Mouse (Mus musculus) thymus, adult 2 months (tissue): ENCODE results near the gene Pjvk. TPM values are rescaled to one million over a fixed set of nuclear protein-coding genes. Genes with fewer than 3 reads are reported as not detected.

Experiments
- DNase-seq: peaks from one replicate; pipeline ENCODE4 v3.0.0; 2021
- H3K27ac ChIP-seq: fragments of 200-500 bp; 2 replicates; pipeline ENCODE4 v1.5.1; 2012; ENCODE audit warnings: low read length, control low read depth; ENCODE audit not compliant: control insufficient read depth, insufficient read depth
- H3K27me3 ChIP-seq: fragments of 200-500 bp; 2 replicates; pipeline ENCODE4 v1.6.1; 2012; ENCODE audit warnings: mild to moderate bottlenecking, low read length, moderate library complexity, mixed read lengths; ENCODE audit not compliant: control insufficient read depth, insufficient read depth
- H3K36me3 ChIP-seq: fragments of 200-500 bp; 2 replicates; pipeline ENCODE4 v1.6.1; 2012; ENCODE audit warnings: mild to moderate bottlenecking, low read length, moderate library complexity; ENCODE audit not compliant: control insufficient read depth, insufficient read depth
- H3K4me1 ChIP-seq: fragments of 200-500 bp; replicated peaks from 2 replicates; pipeline ENCODE4 v1.6.1; 2012; ENCODE audit warnings: low read length; ENCODE audit not compliant: control insufficient read depth, insufficient read depth
- H3K4me3 ChIP-seq: fragments of 200-500 bp; 2 replicates; pipeline ENCODE4 v1.5.1; 2012; ENCODE audit warnings: mild to moderate bottlenecking, low read length, control low read depth, moderate library complexity; ENCODE audit not compliant: control insufficient read depth, insufficient read depth
- CTCF ChIP-seq: fragments of 200-500 bp; IDR thresholded peaks from 2 replicates; pipeline ENCODE4 v1.5.1; 2012; ENCODE audit warnings: mild to moderate bottlenecking, control low read depth, low read length, moderate library complexity, borderline replicate concordance; ENCODE audit not compliant: control insufficient read depth, poor library complexity, insufficient read depth; ENCODE audit errors: extremely low read depth
- POLR2A ChIP-seq: fragments of 200-500 bp; IDR thresholded peaks from 2 replicates; pipeline ENCODE4 v1.6.1; 2012; ENCODE audit warnings: mild to moderate bottlenecking, low read length, control low read depth, moderate library complexity; ENCODE audit not compliant: control insufficient read depth, poor library complexity, insufficient read depth; ENCODE audit errors: extremely low read depth
- WGBS: fragments of 180-500 bp; shearing (Covaris S2); methylation state at CpG from one replicate; pipeline ENCODE4 v1.1.7; 2018; 5-methylcytosine and 5-hydroxymethylcytosine counted together
- polyA plus RNA-seq: library from polyadenylated mRNA; depleted of rRNA; stranded (reverse); fragments of >200 nt; gene quantifications from 2 replicates; pipeline ENCODE4 v1.2.3, GENCODE M21; 2012

Gene Pjvk
- polyA plus RNA-seq, 1 experiment, result not detected

GRCm38 (mm10) chr2:76648666-76649141 is 428 bp downstream of the Pjvk start:
- H3K27me3 ChIP-seq, result no peaks in the 10 kb centered on the region
- TF ChIP-seq POLR2A (0 out of 2 replicates have a peak, but pooled peaks have one; percentile 4), CTCF (no peak)
- H3K27ac ChIP-seq, result no peak overlapping the region
- no peak for DNase-seq
- peaks cover 5% of the 10 kb centered on the region for H3K4me1 ChIP-seq
- WGBS, result 50% methylated on average over 13 of the region's 13 CpGs
- H3K36me3 ChIP-seq, result no peaks in the 10 kb centered on the region
- H3K4me3 ChIP-seq, result peak overlapping the region; percentile 89

GRCm38 (mm10) chr2:76653070-76653469 is 4.8 kb downstream of the Pjvk start:
- H3K4me3 ChIP-seq, result no peak overlapping the region
- H3K27ac ChIP-seq, result no peak overlapping the region
- 95% methylated on average over 4 of the region's 4 CpGs for WGBS
- H3K27me3 ChIP-seq, result no peaks in the 10 kb centered on the region
- H3K4me1 ChIP-seq, result no peaks in the 10 kb centered on the region
- H3K36me3 ChIP-seq, result no peaks in the 10 kb centered on the region
- TF ChIP-seq CTCF, result no peak
- no peak for TF ChIP-seq POLR2A
- no peak for DNase-seq

- Histone ChIP-seq H3K27ac (no peak overlapping the region), H3K4me3 (no peak overlapping the region), H3K36me3 (no peaks in the 10 kb centered on the region), H3K27me3 (no peaks in the 10 kb centered on the region), H3K4me1 (no peaks in the 10 kb centered on the region)
- 94% methylated on average over 5 of the region's 5 CpGs for WGBS
- no peak for TF ChIP-seq CTCF
- no peak for DNase-seq
Observed at GRCm38 (mm10) chr2:76654646-76655045, 6.4 kb downstream of the Pjvk start.

- WGBS, result 90% methylated on average over 3 of the region's 3 CpGs
Observed at GRCm38 (mm10) chr2:76655444-76655843, 7.2 kb downstream of the Pjvk start.

GRCm38 (mm10) chr2:76655982-76656381 is 7.7 kb downstream of the Pjvk start:
- no peak overlapping the region for H3K4me3 ChIP-seq
- no peak overlapping the region for H3K27ac ChIP-seq
- TF ChIP-seq CTCF (no peak), POLR2A (no peak)
- DNase-seq, result no peak
- WGBS, result 16% methylated on average over 1 of the region's 1 CpGs
- H3K36me3 ChIP-seq, result no peaks in the 10 kb centered on the region
- no peaks in the 10 kb centered on the region for H3K27me3 ChIP-seq
- H3K4me1 ChIP-seq, result no peaks in the 10 kb centered on the region

More at GRCm38 (mm10) chr2:76655444-76655843, 7.2 kb downstream of the Pjvk start:
- no peaks in the 10 kb centered on the region for H3K27me3 ChIP-seq
- H3K27ac ChIP-seq, result no peak overlapping the region
- H3K4me1 ChIP-seq, result no peaks in the 10 kb centered on the region
- H3K36me3 ChIP-seq, result no peaks in the 10 kb centered on the region
- no peak overlapping the region for H3K4me3 ChIP-seq
- TF ChIP-seq POLR2A (no peak), CTCF (no peak)
- DNase-seq, result no peak

GRCm38 (mm10) chr2:76658551-76658950 is 10.3 kb downstream of the Pjvk start:
- 81% methylated on average over 13 of the region's 13 CpGs for WGBS
- H3K27me3 ChIP-seq, result no peaks in the 10 kb centered on the region
- TF ChIP-seq CTCF (no peak), POLR2A (no peak)
- no peak overlapping the region for H3K4me3 ChIP-seq
- H3K4me1 ChIP-seq, result no peaks in the 10 kb centered on the region
- no peak for DNase-seq
- no peaks in the 10 kb centered on the region for H3K36me3 ChIP-seq
- H3K27ac ChIP-seq, result no peak overlapping the region

- WGBS, result 73% methylated on average over 8 of the region's 8 CpGs
- no peaks in the 10 kb centered on the region for H3K27me3 ChIP-seq
- H3K36me3 ChIP-seq, result no peaks in the 10 kb centered on the region
- no peak for TF ChIP-seq CTCF
- TF ChIP-seq POLR2A, result no peak
- DNase-seq, result no peak
- H3K4me3 ChIP-seq, result no peak overlapping the region
- H3K27ac ChIP-seq, result no peak overlapping the region
- no peaks in the 10 kb centered on the region for H3K4me1 ChIP-seq
Observed at GRCm38 (mm10) chr2:76659419-76659818, 11.1 kb downstream of the Pjvk start.
